Mouse (Mus musculus): ENCODE results near the gene Oxnad1.
"Not testable (repeated sequence)": the region's sequence is repeated elsewhere in the genome, so short reads cannot be mapped to it uniquely, and the experiment has no call there.

The Oxnad1 gene

GRCm38 (mm10) chr14:32084761-32085485, at the start of gene Oxnad1:
Gene Oxnad1 (plus strand): TSS chr14:32085374.
- no peak for DNase-seq (ENCODE audit: low read depth)

- no peak for DNase-seq (ENCODE audit: low read depth)
These were observed 48.7 kb upstream of the Oxnad1 start for GRCm38 (mm10) chr14:32036482-32036881.

- no peak for DNase-seq (ENCODE audit: low read depth)
These were observed 47.4 kb upstream of the Oxnad1 start for GRCm38 (mm10) chr14:32037661-32038252.

GRCm38 (mm10) chr14:32042108-32042507, 43.1 kb upstream of the Oxnad1 start:
- DNase-seq (ENCODE audit: low read depth) = no peak

GRCm38 (mm10) chr14:32046357-32046756, 38.8 kb upstream of the Oxnad1 start:
- DNase-seq (ENCODE audit: low read depth) = no peak

- no peak for DNase-seq (ENCODE audit: low read depth)
These were observed 35.0 kb upstream of the Oxnad1 start for GRCm38 (mm10) chr14:32050171-32050570.

- no peak for DNase-seq (ENCODE audit: low read depth)
These were observed 31.3 kb upstream of the Oxnad1 start for GRCm38 (mm10) chr14:32053895-32054294.

GRCm38 (mm10) chr14:32054788-32055187, 30.4 kb upstream of the Oxnad1 start:
- no peak for DNase-seq (ENCODE audit: low read depth)

GRCm38 (mm10) chr14:32055781-32056180, 29.4 kb upstream of the Oxnad1 start:
- no peak for DNase-seq (ENCODE audit: low read depth)

- DNase-seq (ENCODE audit: low read depth) = peak; percentile 8
These were observed 28.5 kb upstream of the Oxnad1 start for GRCm38 (mm10) chr14:32056675-32057074.

GRCm38 (mm10) chr14:32057664-32058063, 27.5 kb upstream of the Oxnad1 start:
- DNase-seq (ENCODE audit: low read depth) = no peak

- DNase-seq (ENCODE audit: low read depth) = no peak
These were observed 23.8 kb upstream of the Oxnad1 start for GRCm38 (mm10) chr14:32061398-32061797.

- DNase-seq (ENCODE audit: low read depth) = no peak
These were observed 12.4 kb upstream of the Oxnad1 start for GRCm38 (mm10) chr14:32072807-32073206.

- no peak for DNase-seq (ENCODE audit: low read depth)
These were observed 11.9 kb upstream of the Oxnad1 start for GRCm38 (mm10) chr14:32073211-32073685.

GRCm38 (mm10) chr14:32073901-32074300, 11.3 kb upstream of the Oxnad1 start:
- DNase-seq (ENCODE audit: low read depth) = no peak

GRCm38 (mm10) chr14:32076896-32077575, 8.1 kb upstream of the Oxnad1 start:
- DNase-seq (ENCODE audit: low read depth) = peak; percentile 74

- no peak for DNase-seq (ENCODE audit: low read depth)
These were observed 4.1 kb upstream of the Oxnad1 start for GRCm38 (mm10) chr14:32081026-32081425.

- DNase-seq (ENCODE audit: low read depth) = no peak
These were observed 2.3 kb upstream of the Oxnad1 start for GRCm38 (mm10) chr14:32082891-32083290.

- DNase-seq (ENCODE audit: low read depth) = no peak
These were observed 1.7 kb upstream of the Oxnad1 start for GRCm38 (mm10) chr14:32083466-32083865.

GRCm38 (mm10) chr14:32085486-32086201, 470 bp downstream of the Oxnad1 start, which contains the start of gene Dph3:
Gene Dph3 (minus strand): TSS chr14:32085729.
- DNase-seq (ENCODE audit: low read depth) = peak; percentile 98

- peak; percentile 42 for DNase-seq (ENCODE audit: low read depth)
These were observed 1.1 kb downstream of the Oxnad1 start for GRCm38 (mm10) chr14:32086226-32086625.

- DNase-seq (ENCODE audit: low read depth) = not testable (repeated sequence)
These were observed 2.5 kb downstream of the Oxnad1 start for GRCm38 (mm10) chr14:32087584-32088248.

Measured in naive thymus-derived CD4-positive, alpha-beta T cell, adult 2 months (primary cell).